Mouse (Mus musculus): ENCODE results near the gene Cd55b. TPM values are rescaled to one million over a fixed set of nuclear protein-coding genes. Genes with fewer than 3 reads are reported as not detected.
"Not testable (repeated sequence)": the region's sequence is repeated elsewhere in the genome, so short reads cannot be mapped to it uniquely, and the experiment has no call there.

Gene Cd55b
- total and polyA plus RNA-seq, 3 experiments = not detected

DNA sequence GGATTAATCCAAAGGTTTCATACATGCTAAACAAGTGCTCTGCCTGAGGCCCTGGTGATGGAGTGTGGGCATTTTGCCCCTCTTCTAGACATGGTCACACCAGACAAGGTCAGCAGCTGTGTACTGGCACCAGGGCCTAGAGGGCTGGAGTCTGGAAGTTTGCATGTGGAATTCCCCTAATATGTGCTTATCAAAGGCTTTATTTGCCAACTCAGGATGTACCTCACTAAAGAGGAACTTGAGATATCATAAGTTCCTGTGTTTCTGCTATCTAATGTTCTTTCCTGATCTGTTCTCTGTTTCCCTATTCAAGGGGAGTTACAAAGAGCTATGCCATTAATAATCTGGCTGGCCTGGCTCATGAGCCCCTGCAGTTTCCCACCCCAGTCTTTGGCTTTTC, 5.9 kb upstream of the Cd55b start:
- not testable (repeated sequence) for H3K9ac ChIP-seq (ENCODE audit: control insufficient read depth, low read depth, low read length, poor library complexity, severe bottlenecking); H3K27me3 ChIP-seq (ENCODE audit: control insufficient read depth in 1 of 2, insufficient read depth in 2 of 2, low read length in 2 of 2); H3K4me3 ChIP-seq (ENCODE audit: control insufficient read depth in 1 of 2, insufficient read depth in 1 of 2, low read depth in 2 of 2, low read length in 2 of 2); H3K79me2 ChIP-seq (ENCODE audit: control insufficient read depth, insufficient read depth, low read length, poor library complexity); H3K9me3 ChIP-seq (replicated peaks; ENCODE audit: insufficient read depth, low read length); H3K27ac ChIP-seq (ENCODE audit: control insufficient read depth, low read depth, low read length)
- Histone ChIP-seq H3K4me1 (ENCODE audit: control insufficient read depth in 1 of 2, insufficient read depth in 2 of 2, low read length in 2 of 2) (peaks cover 11 to 18% of the 10 kb centered on the region in 2 experiments), H3K36me3 (ENCODE audit: control insufficient read depth in 1 of 2, insufficient read depth in 2 of 2, low read length in 2 of 2) (peaks cover 0 to 23% of the 10 kb centered on the region in 2 experiments; a peak in 2 of 4 replicates)
- peak; percentile 28; the same call in 1 of the 2 replicates for TF ChIP-seq ETS1 (IDR thresholded peaks at IDR 0.05; ENCODE audit: low read depth, low read length)
- TF ChIP-seq GATA1 (IDR thresholded peaks at IDR 0.05; ENCODE audit: low read depth, low read length) = 0 out of 2 replicates have a peak, but pooled peaks have one; percentile 29
- peak; percentile 35 to 68; a peak in 3 of 4 replicates for TF ChIP-seq EP300 (IDR thresholded peaks at IDR 0.05; ENCODE audit: low read depth in 1 of 2, low read length in 2 of 2)
- DNase-seq (ENCODE audit: low read depth, low spot score) = peak; percentile 52

- H3K4me3 ChIP-seq (ENCODE audit: control insufficient read depth in 1 of 2, insufficient read depth in 1 of 2, low read depth in 2 of 2, low read length in 2 of 2); H3K9me3 ChIP-seq (replicated peaks; ENCODE audit: insufficient read depth, low read length); H3K9ac ChIP-seq (ENCODE audit: control insufficient read depth, low read depth, low read length, poor library complexity, severe bottlenecking); H3K79me2 ChIP-seq (ENCODE audit: control insufficient read depth, insufficient read depth, low read length, poor library complexity); H3K27ac ChIP-seq (ENCODE audit: control insufficient read depth, low read depth, low read length); H3K27me3 ChIP-seq (ENCODE audit: control insufficient read depth in 1 of 2, insufficient read depth in 2 of 2, low read length in 2 of 2); DNase-seq (ENCODE audit: low read depth, low spot score): not testable (repeated sequence)
- H3K36me3 ChIP-seq (ENCODE audit: control insufficient read depth in 1 of 2, insufficient read depth in 2 of 2, low read length in 2 of 2) = peaks cover 0 to 23% of the 10 kb centered on the region in 2 experiments; a peak in 2 of 4 replicates
- peaks cover 11 to 24% of the 10 kb centered on the region in 2 experiments for H3K4me1 ChIP-seq (ENCODE audit: control insufficient read depth in 1 of 2, insufficient read depth in 2 of 2, low read length in 2 of 2)
Measured at GRCm38 (mm10) chr1:130427175-130427853, 4.5 kb upstream of the Cd55b start.

DNA sequence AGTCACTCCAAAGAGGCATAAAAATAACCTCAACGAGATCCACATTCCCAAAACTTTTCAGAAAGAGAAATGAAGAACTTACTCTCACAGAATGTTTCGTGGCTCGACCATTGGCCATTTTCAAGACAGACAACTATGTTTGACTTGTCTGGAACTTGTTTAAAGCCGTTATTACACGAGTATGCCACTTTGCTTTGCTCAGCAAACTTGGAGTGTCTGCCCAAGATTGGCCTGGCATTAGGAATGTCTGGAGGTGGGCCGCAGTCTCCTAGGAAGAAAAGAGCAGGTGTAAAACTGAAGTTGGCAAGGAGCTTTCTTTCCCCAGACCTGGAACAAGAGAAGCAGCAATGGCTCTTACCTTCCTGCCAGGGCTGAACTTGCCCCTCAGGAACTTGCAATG, 776 bp downstream of the Cd55b start:
- H3K9me3 ChIP-seq (replicated peaks; ENCODE audit: insufficient read depth, low read length); DNase-seq (ENCODE audit: low read depth, low spot score); H3K79me2 ChIP-seq (ENCODE audit: control insufficient read depth, insufficient read depth, low read length, poor library complexity); H3K4me1 ChIP-seq (ENCODE audit: control insufficient read depth in 1 of 2, insufficient read depth in 2 of 2, low read length in 2 of 2); H3K36me3 ChIP-seq (ENCODE audit: control insufficient read depth in 1 of 2, insufficient read depth in 2 of 2, low read length in 2 of 2); H3K4me3 ChIP-seq (ENCODE audit: control insufficient read depth in 1 of 2, insufficient read depth in 1 of 2, low read depth in 2 of 2, low read length in 2 of 2); H3K9ac ChIP-seq (ENCODE audit: control insufficient read depth, low read depth, low read length, poor library complexity, severe bottlenecking); H3K27me3 ChIP-seq (ENCODE audit: control insufficient read depth in 1 of 2, insufficient read depth in 2 of 2, low read length in 2 of 2); H3K27ac ChIP-seq (ENCODE audit: control insufficient read depth, low read depth, low read length): not testable (repeated sequence)

- not testable (repeated sequence) for H3K79me2 ChIP-seq (ENCODE audit: control insufficient read depth, insufficient read depth, low read length, poor library complexity); H3K27me3 ChIP-seq (ENCODE audit: control insufficient read depth in 1 of 2, insufficient read depth in 2 of 2, low read length in 2 of 2); H3K4me3 ChIP-seq (ENCODE audit: control insufficient read depth in 1 of 2, insufficient read depth in 1 of 2, low read depth in 2 of 2, low read length in 2 of 2); H3K27ac ChIP-seq (ENCODE audit: control insufficient read depth, low read depth, low read length); H3K9me3 ChIP-seq (replicated peaks; ENCODE audit: insufficient read depth, low read length); H3K4me1 ChIP-seq (ENCODE audit: control insufficient read depth in 1 of 2, insufficient read depth in 2 of 2, low read length in 2 of 2); H3K9ac ChIP-seq (ENCODE audit: control insufficient read depth, low read depth, low read length, poor library complexity, severe bottlenecking)
- DNase-seq (ENCODE audit: low read depth, low spot score) = peak; percentile 71
- TF ChIP-seq SMC3 (IDR thresholded peaks at IDR 0.05; ENCODE audit: low read depth, low read length) = 0 out of 2 replicates have a peak, but pooled peaks have one; percentile 13
- peak; percentile 74; the same call in 1 of the 2 replicates for TF ChIP-seq MAFK (IDR thresholded peaks at IDR 0.05; ENCODE audit: borderline replicate concordance, low read depth, low read length)
- peak; percentile 86 for TF ChIP-seq GABPA (IDR thresholded peaks at IDR 0.05; ENCODE audit: low read depth, low read length)
- 0 out of 2 replicates have a peak, but pooled peaks have one; percentile 8 for TF ChIP-seq GATA1 (IDR thresholded peaks at IDR 0.05; ENCODE audit: low read depth, low read length)
- TF ChIP-seq ZNF384 (IDR thresholded peaks at IDR 0.05; ENCODE audit: low read depth, low read length) = peak; percentile 93
- peak in 1 of 3 experiments; percentile 31; a peak in 2 of 6 replicates for TF ChIP-seq CTCF (IDR thresholded peaks at IDR 0.05 in 2 of 3, conservative IDR thresholded peaks at IDR 0.05 in 1 of 3; ENCODE audit: control insufficient read depth in 1 of 3, insufficient read depth in 1 of 3, low read depth in 2 of 3, low read length in 3 of 3, poor library complexity in 1 of 3, severe bottlenecking in 1 of 3)
- peaks cover 0 to 13% of the 10 kb centered on the region in 2 experiments; a peak in 2 of 4 replicates for H3K36me3 ChIP-seq (ENCODE audit: control insufficient read depth in 1 of 2, insufficient read depth in 2 of 2, low read length in 2 of 2)
Measured at GRCm38 (mm10) chr1:130397109-130397508, 25.7 kb downstream of the Cd55b start.

Data from MEL (cell line).